Mouse (Mus musculus) CH12.LX (cell line): Measurements from ENCODE around the gene Adam10. TPM values are rescaled to one million over a fixed set of nuclear protein-coding genes. Genes with fewer than 3 reads are reported as not detected.

Experiments used
- DNase-seq: peaks from one replicate; pipeline ENCODE4 v3.0.0-alpha.2; 2013; ENCODE audit errors: extremely low read depth
- H3K27ac ChIP-seq: 2 replicates; pipeline ENCODE4 v1.5.1; 2012; ENCODE audit warnings: low read depth, mild to moderate bottlenecking, control low read depth, moderate library complexity; ENCODE audit not compliant: insufficient read depth
- H3K27me3 ChIP-seq: replicated peaks from 2 replicates; pipeline ENCODE3; 2012; ENCODE audit warnings: inconsistent platforms
- H3K36me3 ChIP-seq, 2 experiments: replicated peaks in 1 of 2; 2 replicates each; pipeline versions ENCODE3 to v1.6.1; 2012; ENCODE audit warnings: inconsistent platforms in 1 of 2, low read length in 1 of 2, mild to moderate bottlenecking in 1 of 2, mixed read lengths in 1 of 2, moderate library complexity in 1 of 2; ENCODE audit not compliant: control insufficient read depth in 1 of 2, insufficient read depth in 1 of 2
- H3K4me1 ChIP-seq, 2 experiments: 2 replicates each; pipeline ENCODE4 v1.6.1; 2012; ENCODE audit warnings: inconsistent platforms in 1 of 2, moderate library complexity in 1 of 2; ENCODE audit not compliant: insufficient read depth in 2 of 2, control insufficient read depth in 1 of 2
- H3K4me2 ChIP-seq: 2 replicates; pipeline ENCODE4 v1.6.1; 2012; ENCODE audit warnings: low read depth, mild to moderate bottlenecking, control low read depth; ENCODE audit not compliant: poor library complexity, insufficient read depth, severe bottlenecking
- H3K4me3 ChIP-seq, 3 experiments: fragments of 150-350 bp in 1 of 3; sonication (generic) in 1 of 3; replicated peaks in 1 of 3; 2 replicates each; pipeline versions ENCODE3 to v1.5.1; 2011 to 2012; ENCODE audit warnings: low read depth in 2 of 3, low read length in 2 of 3, mild to moderate bottlenecking in 2 of 3, moderate library complexity in 2 of 3, control low read depth in 1 of 3, improper control_type of control experiment in 1 of 3, inconsistent platforms in 1 of 3, mixed read lengths in 1 of 3; ENCODE audit not compliant: poor library complexity in 1 of 3
- H3K79me2 ChIP-seq: replicated peaks from 2 replicates; pipeline ENCODE4 v1.6.1; 2012; ENCODE audit warnings: mild to moderate bottlenecking, moderate library complexity; ENCODE audit not compliant: control insufficient read depth, poor library complexity, insufficient read depth, severe bottlenecking; ENCODE audit errors: extremely low read depth
- H3K9ac ChIP-seq: 2 replicates; pipeline ENCODE4 v1.6.1; 2012; ENCODE audit warnings: low read depth, mild to moderate bottlenecking, control low read depth, moderate library complexity; ENCODE audit not compliant: insufficient read depth
- H3K9me3 ChIP-seq: replicated peaks from 2 replicates; pipeline ENCODE3; 2012; ENCODE audit warnings: low read length, inconsistent platforms, mixed read lengths
- BHLHE40 ChIP-seq: IDR thresholded peaks from 2 replicates; pipeline ENCODE4 v1.6.1; 2011; ENCODE audit warnings: mild to moderate bottlenecking, low read depth, low read length, improper control_type of control experiment
- CHD1 ChIP-seq: IDR thresholded peaks from 2 replicates; pipeline ENCODE4 v1.6.1; 2012; ENCODE audit warnings: low read depth, low read length, improper control_type of control experiment, inconsistent platforms
- CHD2 ChIP-seq: IDR thresholded peaks from 2 replicates; pipeline ENCODE4 v1.6.1; 2011; ENCODE audit warnings: low read length, improper control_type of control experiment
- CTCF ChIP-seq, 2 experiments: IDR thresholded peaks in 1 of 2; conservative IDR thresholded peaks in 1 of 2; 2 replicates each; pipeline ENCODE4 v1.5.1; 2011 to 2012; ENCODE audit warnings: low read depth in 2 of 2, low read length in 2 of 2, improper control_type of control experiment in 1 of 2, inconsistent platforms in 1 of 2, mild to moderate bottlenecking in 1 of 2, moderate library complexity in 1 of 2
- E2F4 ChIP-seq: IDR thresholded peaks from 2 replicates; pipeline ENCODE4 v1.6.1; 2011; ENCODE audit warnings: low read depth, low read length, improper control_type of control experiment; ENCODE audit not compliant: insufficient replicate concordance
- ELF1 ChIP-seq: IDR thresholded peaks from 2 replicates; pipeline ENCODE4 v1.6.1; 2014; ENCODE audit warnings: low read depth, mild to moderate bottlenecking, inconsistent platforms, low read length, improper control_type of control experiment
- EP300 ChIP-seq: IDR thresholded peaks from 2 replicates; pipeline ENCODE4 v1.6.1; 2011; ENCODE audit warnings: low read length, improper control_type of control experiment
- ETS1 ChIP-seq: conservative IDR thresholded peaks from 2 replicates; pipeline ENCODE4 v1.6.1; 2012; ENCODE audit warnings: low read depth, mild to moderate bottlenecking, inconsistent platforms, low read length, improper control_type of control experiment, moderate library complexity
- IRF4 ChIP-seq: IDR thresholded peaks from 2 replicates; pipeline ENCODE4 v1.6.1; 2014; ENCODE audit warnings: low read depth, mild to moderate bottlenecking, inconsistent platforms, low read length, improper control_type of control experiment
- JUN ChIP-seq: IDR thresholded peaks from 2 replicates; pipeline ENCODE4 v1.6.1; 2011; ENCODE audit warnings: low read depth, mild to moderate bottlenecking, low read length, improper control_type of control experiment, moderate library complexity; ENCODE audit not compliant: insufficient read depth
- JUND ChIP-seq: conservative IDR thresholded peaks from 2 replicates; pipeline ENCODE4 v1.6.1; 2011; ENCODE audit warnings: low read depth, low read length, improper control_type of control experiment
- KAT2A ChIP-seq: IDR thresholded peaks from 2 replicates; pipeline ENCODE4 v1.6.1; 2012; ENCODE audit warnings: low read length, improper control_type of control experiment, inconsistent platforms; ENCODE audit not compliant: insufficient replicate concordance
- MAX ChIP-seq: IDR thresholded peaks from 2 replicates; pipeline ENCODE4 v1.6.1; 2011; ENCODE audit warnings: low read length, improper control_type of control experiment
- MEF2A ChIP-seq: IDR thresholded peaks from 2 replicates; pipeline ENCODE4 v1.6.1; 2014; ENCODE audit warnings: low read depth, mild to moderate bottlenecking, inconsistent platforms, low read length, improper control_type of control experiment, borderline replicate concordance
- MXI1 ChIP-seq: IDR thresholded peaks from 2 replicates; pipeline ENCODE4 v1.6.1; 2011; ENCODE audit warnings: mild to moderate bottlenecking, low read depth, low read length, improper control_type of control experiment
- MYC ChIP-seq: IDR thresholded peaks from 2 replicates; pipeline ENCODE4 v1.6.1; 2011; ENCODE audit warnings: low read depth, mild to moderate bottlenecking, improper control_type of control experiment, low read length
- NELFE ChIP-seq: IDR thresholded peaks from 2 replicates; pipeline ENCODE4 v1.6.1; 2011; ENCODE audit warnings: low read depth, low read length, improper control_type of control experiment
- PAX5 ChIP-seq: IDR thresholded peaks from 2 replicates; pipeline ENCODE4 v1.6.1; 2012; ENCODE audit warnings: low read length, inconsistent platforms, mixed read lengths
- POLR2A ChIP-seq: IDR thresholded peaks from 2 replicates; pipeline ENCODE4 v1.6.1; 2011; ENCODE audit warnings: low read depth, mild to moderate bottlenecking, improper control_type of control experiment, low read length
- POLR2AphosphoS2 ChIP-seq: IDR thresholded peaks from 2 replicates; pipeline ENCODE4 v1.6.1; 2011; ENCODE audit warnings: low read depth, low read length, improper control_type of control experiment
- RAD21 ChIP-seq: IDR thresholded peaks from 2 replicates; pipeline ENCODE4 v1.6.1; 2011; ENCODE audit warnings: low read depth, mild to moderate bottlenecking, low read length, improper control_type of control experiment, moderate library complexity
- RCOR1 ChIP-seq: conservative IDR thresholded peaks from 2 replicates; pipeline ENCODE4 v1.6.1; 2012; ENCODE audit warnings: low read depth, mild to moderate bottlenecking, inconsistent platforms, low read length, improper control_type of control experiment
- SMC3 ChIP-seq: IDR thresholded peaks from 2 replicates; pipeline ENCODE4 v1.6.1; 2011; ENCODE audit warnings: low read depth, low read length, improper control_type of control experiment
- TBP ChIP-seq: conservative IDR thresholded peaks from 2 replicates; pipeline ENCODE4 v1.6.1; 2011; ENCODE audit warnings: low read depth, low read length, improper control_type of control experiment
- TCF12 ChIP-seq: IDR thresholded peaks from 2 replicates; pipeline ENCODE4 v1.6.1; 2014; ENCODE audit warnings: low read depth, mild to moderate bottlenecking, inconsistent platforms, low read length, improper control_type of control experiment
- UBTF ChIP-seq: IDR thresholded peaks from 2 replicates; pipeline ENCODE4 v1.6.1; 2012; ENCODE audit warnings: low read depth, mild to moderate bottlenecking, inconsistent platforms, low read length, improper control_type of control experiment, moderate library complexity
- ZC3H11A ChIP-seq: IDR thresholded peaks from 2 replicates; pipeline ENCODE4 v1.6.1; 2012; ENCODE audit warnings: low read depth, mild to moderate bottlenecking, inconsistent platforms, low read length, improper control_type of control experiment
- ZMIZ1 ChIP-seq: IDR thresholded peaks from 2 replicates; pipeline ENCODE4 v1.6.1; 2012; ENCODE audit warnings: low read depth, mild to moderate bottlenecking, inconsistent platforms, low read length, improper control_type of control experiment
- ZNF384 ChIP-seq: IDR thresholded peaks from 2 replicates; pipeline ENCODE4 v1.6.1; 2012; ENCODE audit warnings: low read depth, low read length, improper control_type of control experiment, inconsistent platforms
- dilution Hi-C: fragments of 300-500 bp; cut with MboI; formaldehyde crosslinking; loops from 2 replicates; pipeline ENCODE4 v1.14.3; 2020; ENCODE audit warnings: low sequenced_read_pairs; ENCODE audit not compliant: extremely low pct_unique_long_range_greater_than_20kb, extremely low pct_ligation_motif_present
- in situ Hi-C: fragments of 300-500 bp; cut with MboI; formaldehyde crosslinking; loops from 3 replicates; pipeline ENCODE4 v1.14.3; 2019; ENCODE audit warnings: low sequenced_read_pairs, low pct_ligation_motif_present, low pct_unique_long_range_greater_than_20kb, mixed read lengths
- polyA plus RNA-seq: library from polyadenylated mRNA; unstranded; fragments of >175 nt; gene quantifications from 2 replicates; pipeline ENCODE4 v1.2.1, GENCODE M21; 2012; ENCODE audit warnings: low read depth; ENCODE audit not compliant: insufficient read length
- total RNA-seq, 2 experiments: library from RNA; depleted of rRNA; stranded (reverse); fragments of 300-350 nt in 1 of 2; fragments of >200 nt in 1 of 2; gene quantifications; 2 replicates each; pipeline ENCODE4 v1.2.3; 2012 to 2014

Gene Adam10
- total and polyA plus RNA-seq, 3 experiments, result 9.3 to 28.9 (median 17.8) TPM

DNA sequence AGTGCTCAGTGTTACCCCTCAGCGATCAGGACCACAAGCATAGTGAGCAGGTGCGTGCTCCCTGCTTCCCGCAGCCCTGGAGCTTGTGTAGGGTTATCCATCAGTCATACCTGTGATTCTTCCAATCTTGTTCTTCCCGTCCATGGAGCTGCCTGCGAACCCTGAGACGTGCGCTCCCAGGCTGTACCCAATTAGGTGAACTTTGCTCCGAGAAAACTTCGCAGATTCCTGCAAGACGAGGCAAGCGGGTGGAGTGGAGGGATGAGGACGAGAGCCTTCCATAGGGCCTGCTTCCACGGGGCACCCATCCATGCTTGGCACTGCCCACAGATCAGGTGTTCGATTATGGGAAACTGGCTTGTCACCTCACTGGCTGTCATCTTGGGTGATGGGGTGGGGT lies 139.9 kb downstream of the Adam10 start:
- Histone ChIP-seq H3K27me3 (no peaks in the 10 kb centered on the region), H3K36me3 (no peaks in the 10 kb centered on the region), H3K4me1 (peaks cover 14 to 44% of the 10 kb centered on the region in 2 experiments), H3K27ac (no peak overlapping the region), H3K9me3 (peaks cover 3% of the 10 kb centered on the region), H3K9ac (no peak overlapping the region)
- no peak for DNase-seq
- dilution Hi-C loops, result no loop called here
- TF ChIP-seq TCF12 (no peak), MYC (no peak), PAX5 (no peak), BHLHE40 (no peak), CHD2 (no peak), JUN (no peak), EP300 (no peak), CTCF (conservative IDR thresholded peaks at IDR 0.05 in 1 of 2, IDR thresholded peaks at IDR 0.05 in 1 of 2; ENCODE audit: low read depth in 2 of 2, low read length in 2 of 2) (no peak), MEF2A (no peak), ETS1 (no peak), E2F4 (no peak), SMC3 (no peak), KAT2A (no peak), ZNF384 (no peak), UBTF (no peak), IRF4 (no peak)
- TF ChIP-seq, all 38 proteins: peak for 0
- H3K4me2 ChIP-seq, result no peak overlapping the region
- H3K4me3 ChIP-seq, result no peak overlapping the region
- H3K79me2 ChIP-seq, result no peaks in the 10 kb centered on the region
- in situ Hi-C loops, result no loop called here

DNA sequence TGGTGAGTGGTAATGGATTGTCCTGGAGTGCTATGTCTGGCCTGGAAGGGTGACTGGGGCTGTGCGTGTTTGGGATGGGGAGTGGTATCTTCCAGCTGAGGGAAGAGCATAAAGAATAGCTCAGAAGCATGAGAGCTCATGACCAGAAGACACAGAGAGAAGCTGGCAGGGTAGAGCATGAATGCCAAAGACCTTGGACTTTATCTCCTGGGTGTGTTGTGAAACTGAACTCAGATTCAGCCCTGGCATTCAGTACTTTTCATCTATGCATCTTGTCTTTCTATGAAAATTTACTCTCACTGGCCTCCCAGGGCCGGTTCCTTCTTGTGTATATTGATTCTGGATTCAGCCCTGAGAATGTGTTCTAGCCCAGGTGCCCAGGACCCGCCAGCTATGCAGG lies 145.3 kb downstream of the Adam10 start:
- no peak for DNase-seq
- Histone ChIP-seq H3K27me3 (no peaks in the 10 kb centered on the region), H3K4me3 (no peak overlapping the region), H3K79me2 (no peaks in the 10 kb centered on the region), H3K9me3 (peaks cover 3% of the 10 kb centered on the region), H3K27ac (no peak overlapping the region), H3K4me2 (no peak overlapping the region), H3K36me3 (no peaks in the 10 kb centered on the region), H3K9ac (no peak overlapping the region), H3K4me1 (peaks cover 4 to 5% of the 10 kb centered on the region in 2 experiments; a peak in 3 of 4 replicates)
- in situ Hi-C loops (no loop called here), dilution Hi-C loops (no loop called here)
- TF ChIP-seq ZC3H11A (no peak), CTCF (conservative IDR thresholded peaks at IDR 0.05 in 1 of 2, IDR thresholded peaks at IDR 0.05 in 1 of 2; ENCODE audit: low read depth in 2 of 2, low read length in 2 of 2) (no peak), TBP (no peak), ZNF384 (no peak), KAT2A (no peak), RCOR1 (no peak), MAX (no peak), ELF1 (no peak), ZMIZ1 (no peak), IRF4 (no peak), UBTF (no peak), NELFE (no peak), JUND (no peak), MEF2A (no peak), RAD21 (no peak), POLR2AphosphoS2 (no peak), TCF12 (no peak), CHD1 (no peak), MXI1 (no peak), POLR2A (no peak)
